Mouse (Mus musculus) heart, embryonic 12.5 days (tissue): ENCODE data around the gene Got1. TPM values are rescaled to one million over a fixed set of nuclear protein-coding genes. Genes with fewer than 3 reads are reported as not detected.

Source experiments
- ATAC-seq: fragments of 200-750 bp; cut with Nextera tagmentation; 2 replicates; pipeline ENCODE4 v1.8.0; 2017; ENCODE audit warnings: moderate TSS enrichment, moderate library complexity; ENCODE audit not compliant: insufficient number of reproducible peaks, low FRiP score
- H3K27ac ChIP-seq: fragments of 300-500 bp; sonication (generic); 2 replicates; pipeline ENCODE4 v1.5.1; 2016; ENCODE audit warnings: mild to moderate bottlenecking, moderate library complexity; ENCODE audit not compliant: poor library complexity, severe bottlenecking
- H3K27me3 ChIP-seq: fragments of 300-500 bp; sonication (generic); replicated peaks from 2 replicates; pipeline ENCODE4 v1.6.1; 2016; ENCODE audit warnings: mild to moderate bottlenecking, moderate library complexity
- H3K36me3 ChIP-seq: fragments of 300-500 bp; sonication (generic); 2 replicates; pipeline ENCODE4 v1.6.1; 2016; ENCODE audit warnings: mild to moderate bottlenecking, moderate library complexity
- H3K4me1 ChIP-seq: fragments of 300-500 bp; sonication (generic); replicated peaks from 2 replicates; pipeline ENCODE4 v1.6.1; 2016; ENCODE audit warnings: mild to moderate bottlenecking
- H3K4me2 ChIP-seq: fragments of 300-500 bp; sonication (generic); 2 replicates; pipeline ENCODE4 v1.6.1; 2016; ENCODE audit warnings: mild to moderate bottlenecking, moderate library complexity
- H3K4me3 ChIP-seq: fragments of 300-500 bp; sonication (generic); 2 replicates; pipeline ENCODE4 v1.5.1; 2016; ENCODE audit warnings: mild to moderate bottlenecking
- H3K9ac ChIP-seq: fragments of 300-500 bp; sonication (generic); 2 replicates; pipeline ENCODE4 v1.6.1; 2016; ENCODE audit warnings: mild to moderate bottlenecking, moderate library complexity
- H3K9me3 ChIP-seq: fragments of 300-500 bp; sonication (generic); replicated peaks from 2 replicates; pipeline ENCODE4 v1.6.1; 2016; ENCODE audit warnings: mild to moderate bottlenecking, moderate library complexity
- WGBS: fragments of 180-500 bp; shearing (Covaris S2); methylation state at CpG from one replicate; pipeline ENCODE4 v1.1.7; 2016; 5-methylcytosine and 5-hydroxymethylcytosine counted together
- polyA plus RNA-seq: library from polyadenylated mRNA; unstranded; fragments of >200 nt; fragmentation: Nextera tagmentation; extraction: Ambion mirVana; gene quantifications from 2 replicates; pipeline ENCODE4 v1.2.1, GENCODE M21; 2016

Gene Got1
- polyA plus RNA-seq, 1 experiment from 2014 or later, result 181 TPM

- Histone ChIP-seq H3K4me3 (no peak overlapping the region), H3K4me2 (peak overlapping the region; percentile 29), H3K27me3 (no peaks in the 10 kb centered on the region), H3K9ac (no peak overlapping the region), H3K9me3 (no peaks in the 10 kb centered on the region), H3K4me1 (peaks cover 54% of the 10 kb centered on the region), H3K27ac (no peak overlapping the region), H3K36me3 (no peaks in the 10 kb centered on the region)
- 67% methylated on average over 8 of the region's 8 CpGs for WGBS
- ATAC-seq, result no peak
Measured at GRCm38 (mm10) chr19:43521362-43521761, 3.0 kb downstream of the Got1 start.

DNA sequence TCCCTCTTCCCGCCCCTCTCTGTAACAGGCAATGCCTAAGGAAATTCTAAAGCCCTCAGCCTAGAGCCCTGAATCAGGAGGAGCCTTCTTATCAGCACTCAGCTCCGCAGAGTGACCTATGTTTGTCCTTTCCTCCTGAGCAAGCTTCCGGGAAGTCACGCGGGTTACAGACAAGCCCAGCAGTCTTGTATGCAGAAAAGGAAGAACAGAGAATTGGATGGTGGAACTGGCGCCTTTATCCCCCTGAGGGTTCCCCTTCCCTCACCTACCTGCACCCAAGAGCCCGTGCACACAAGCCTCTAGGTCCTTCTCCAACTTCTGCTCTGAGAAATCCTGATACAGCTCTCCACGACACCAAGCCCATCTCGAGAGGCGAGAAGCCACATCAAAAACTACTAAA lies 4.0 kb downstream of the Got1 start:
- peaks cover 60% of the 10 kb centered on the region for H3K4me1 ChIP-seq
- peak overlapping the region; percentile 59 for H3K27ac ChIP-seq
- no peaks in the 10 kb centered on the region for H3K27me3 ChIP-seq
- H3K4me3 ChIP-seq, result peak overlapping the region; percentile 21
- 0 out of 2 replicates have a peak overlapping the region, but pooled peaks have one; percentile 40 for H3K9ac ChIP-seq
- H3K4me2 ChIP-seq, result peak overlapping the region; percentile 55
- H3K9me3 ChIP-seq, result no peaks in the 10 kb centered on the region
- no peak for ATAC-seq
- 26% methylated on average over 9 of the region's 10 CpGs for WGBS
- H3K36me3 ChIP-seq, result peaks cover 5% of the 10 kb centered on the region

GRCm38 (mm10) chr19:43519226-43519625 lies 5.2 kb downstream of the Got1 start:
- H3K9ac ChIP-seq, result no peak overlapping the region

DNA sequence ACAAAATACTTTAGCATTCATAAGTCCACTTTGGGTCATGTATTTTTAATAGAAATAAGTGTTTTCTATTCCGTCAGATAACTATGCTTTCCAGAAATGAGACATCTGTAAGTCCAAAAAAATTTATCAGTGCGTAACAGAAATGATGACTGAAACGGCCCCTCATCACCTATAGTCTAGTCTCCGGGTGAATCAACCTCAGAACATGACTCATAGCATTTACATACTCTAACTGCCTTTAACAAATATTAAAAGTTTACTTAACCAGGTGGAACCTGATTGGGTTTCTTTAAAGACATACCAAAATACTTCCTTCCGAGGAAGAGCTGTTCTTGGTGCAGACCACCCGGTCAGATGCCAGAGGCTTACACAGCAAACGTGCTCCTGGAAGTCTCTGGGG lies 6.1 kb downstream of the Got1 start:
- 75% methylated on average over 7 of the region's 7 CpGs for WGBS
- H3K27me3 ChIP-seq, result no peaks in the 10 kb centered on the region
- H3K27ac ChIP-seq, result no peak overlapping the region
- H3K4me3 ChIP-seq, result no peak overlapping the region
- H3K36me3 ChIP-seq, result peaks cover 23% of the 10 kb centered on the region
- H3K4me1 ChIP-seq, result peaks cover 52% of the 10 kb centered on the region
- no peak overlapping the region for H3K4me2 ChIP-seq
- no peak overlapping the region for H3K9ac ChIP-seq
- ATAC-seq, result no peak
- H3K9me3 ChIP-seq, result no peaks in the 10 kb centered on the region

More at GRCm38 (mm10) chr19:43519226-43519625, 5.2 kb downstream of the Got1 start:
- H3K36me3 ChIP-seq, result peaks cover 16% of the 10 kb centered on the region
- H3K9me3 ChIP-seq, result no peaks in the 10 kb centered on the region
- 82% methylated on average over 10 of the region's 10 CpGs for WGBS
- no peaks in the 10 kb centered on the region for H3K27me3 ChIP-seq
- no peak for ATAC-seq
- H3K27ac ChIP-seq, result no peak overlapping the region
- no peak overlapping the region for H3K4me3 ChIP-seq
- peaks cover 56% of the 10 kb centered on the region for H3K4me1 ChIP-seq
- no peak overlapping the region for H3K4me2 ChIP-seq

GRCm38 (mm10) chr19:43517808-43518207 lies 6.6 kb downstream of the Got1 start:
- no peak overlapping the region for H3K27ac ChIP-seq
- no peaks in the 10 kb centered on the region for H3K27me3 ChIP-seq
- no peak overlapping the region for H3K9ac ChIP-seq
- H3K4me2 ChIP-seq, result no peak overlapping the region
- H3K4me3 ChIP-seq, result no peak overlapping the region
- 75% methylated on average over 7 of the region's 7 CpGs for WGBS
- no peak for ATAC-seq
- H3K4me1 ChIP-seq, result peaks cover 50% of the 10 kb centered on the region
- peaks cover 25% of the 10 kb centered on the region for H3K36me3 ChIP-seq
- no peaks in the 10 kb centered on the region for H3K9me3 ChIP-seq

DNA sequence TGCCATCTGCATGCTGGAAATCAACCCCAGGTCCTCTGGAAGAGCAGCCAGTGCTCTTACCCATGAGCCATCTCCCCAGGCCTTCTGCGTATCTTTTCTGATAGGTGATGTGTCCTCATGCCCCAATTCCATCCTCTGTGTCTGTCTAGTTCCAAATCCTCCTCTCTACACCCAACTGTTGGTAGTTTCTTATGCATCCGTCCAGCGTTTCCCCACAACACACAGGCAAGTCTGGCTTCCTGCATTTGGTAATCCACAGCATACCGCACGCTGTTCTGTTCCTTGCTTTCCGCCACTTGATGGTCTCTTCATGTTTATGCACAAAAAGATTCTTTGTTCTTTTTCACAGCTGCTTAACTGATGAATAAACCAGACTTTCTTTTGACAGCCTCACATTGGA lies 7.1 kb downstream of the Got1 start:
- H3K4me1 ChIP-seq, result peaks cover 45% of the 10 kb centered on the region
- H3K9ac ChIP-seq, result no peak overlapping the region
- H3K36me3 ChIP-seq, result peaks cover 30% of the 10 kb centered on the region
- 87% methylated on average over 6 of the region's 6 CpGs for WGBS
- ATAC-seq, result no peak
- H3K4me2 ChIP-seq, result no peak overlapping the region
- no peaks in the 10 kb centered on the region for H3K27me3 ChIP-seq
- no peaks in the 10 kb centered on the region for H3K9me3 ChIP-seq
- H3K27ac ChIP-seq, result no peak overlapping the region
- H3K4me3 ChIP-seq, result no peak overlapping the region

- Histone ChIP-seq H3K4me3 (no peak overlapping the region), H3K4me1 (peaks cover 37% of the 10 kb centered on the region), H3K27ac (no peak overlapping the region), H3K9me3 (no peaks in the 10 kb centered on the region), H3K27me3 (no peaks in the 10 kb centered on the region), H3K4me2 (no peak overlapping the region), H3K9ac (no peak overlapping the region), H3K36me3 (peaks cover 38% of the 10 kb centered on the region)
- WGBS, result 70% methylated on average over 14 of the region's 14 CpGs
- no peak for ATAC-seq
Measured at GRCm38 (mm10) chr19:43516397-43517035, 7.9 kb downstream of the Got1 start.

DNA sequence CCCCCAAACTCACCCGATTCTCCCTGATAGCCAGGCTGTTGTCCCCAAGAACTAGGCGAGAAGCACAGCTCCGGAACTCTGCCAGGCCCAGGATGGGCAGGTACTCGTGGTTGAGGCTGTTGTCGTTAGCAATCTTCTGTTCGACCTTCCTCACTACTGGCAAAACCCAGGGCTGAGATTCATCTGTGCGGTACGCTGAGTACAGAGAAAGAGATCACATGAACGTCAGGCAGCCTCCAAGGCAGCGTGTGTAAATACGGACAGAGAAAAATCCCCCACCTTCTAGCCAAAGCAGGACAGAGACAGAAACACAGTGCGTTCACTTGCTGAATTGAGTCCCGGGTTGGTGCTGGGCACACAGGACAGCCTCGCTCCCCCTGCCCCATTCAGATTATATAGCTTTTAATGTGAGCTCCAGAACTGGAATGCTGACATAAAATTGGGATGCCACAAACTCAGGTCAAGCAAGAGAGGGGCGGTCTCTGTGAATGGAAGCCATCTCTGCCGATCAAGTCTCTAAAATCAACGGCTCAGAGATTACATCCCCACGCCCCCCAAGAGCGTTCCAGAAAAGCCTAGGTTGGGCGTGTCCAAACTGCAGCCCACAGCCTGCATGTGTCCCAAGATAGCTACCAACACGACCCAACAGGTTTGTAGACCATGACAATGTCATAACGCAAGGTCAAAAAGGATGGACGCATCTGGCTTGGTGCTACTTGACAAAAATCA lies 8.6 kb downstream of the Got1 start:
- H3K36me3 ChIP-seq, result peaks cover 44% of the 10 kb centered on the region
- no peak for ATAC-seq
- no peaks in the 10 kb centered on the region for H3K27me3 ChIP-seq
- no peak overlapping the region for H3K4me2 ChIP-seq
- H3K4me1 ChIP-seq, result peaks cover 30% of the 10 kb centered on the region
- H3K4me3 ChIP-seq, result no peak overlapping the region
- H3K9ac ChIP-seq, result no peak overlapping the region
- H3K27ac ChIP-seq, result no peak overlapping the region
- no peaks in the 10 kb centered on the region for H3K9me3 ChIP-seq
- 88% methylated on average over 23 of the region's 23 CpGs for WGBS

GRCm38 (mm10) chr19:43513874-43514273 lies 10.5 kb downstream of the Got1 start:
- no peak for ATAC-seq
- peaks cover 60% of the 10 kb centered on the region for H3K36me3 ChIP-seq
- no peak overlapping the region for H3K27ac ChIP-seq
- no peaks in the 10 kb centered on the region for H3K9me3 ChIP-seq
- H3K4me1 ChIP-seq, result peaks cover 12% of the 10 kb centered on the region
- H3K4me3 ChIP-seq, result no peak overlapping the region
- no peak overlapping the region for H3K4me2 ChIP-seq
- no peaks in the 10 kb centered on the region for H3K27me3 ChIP-seq
- WGBS, result 90% methylated on average over 8 of the region's 8 CpGs
- H3K9ac ChIP-seq, result no peak overlapping the region

DNA sequence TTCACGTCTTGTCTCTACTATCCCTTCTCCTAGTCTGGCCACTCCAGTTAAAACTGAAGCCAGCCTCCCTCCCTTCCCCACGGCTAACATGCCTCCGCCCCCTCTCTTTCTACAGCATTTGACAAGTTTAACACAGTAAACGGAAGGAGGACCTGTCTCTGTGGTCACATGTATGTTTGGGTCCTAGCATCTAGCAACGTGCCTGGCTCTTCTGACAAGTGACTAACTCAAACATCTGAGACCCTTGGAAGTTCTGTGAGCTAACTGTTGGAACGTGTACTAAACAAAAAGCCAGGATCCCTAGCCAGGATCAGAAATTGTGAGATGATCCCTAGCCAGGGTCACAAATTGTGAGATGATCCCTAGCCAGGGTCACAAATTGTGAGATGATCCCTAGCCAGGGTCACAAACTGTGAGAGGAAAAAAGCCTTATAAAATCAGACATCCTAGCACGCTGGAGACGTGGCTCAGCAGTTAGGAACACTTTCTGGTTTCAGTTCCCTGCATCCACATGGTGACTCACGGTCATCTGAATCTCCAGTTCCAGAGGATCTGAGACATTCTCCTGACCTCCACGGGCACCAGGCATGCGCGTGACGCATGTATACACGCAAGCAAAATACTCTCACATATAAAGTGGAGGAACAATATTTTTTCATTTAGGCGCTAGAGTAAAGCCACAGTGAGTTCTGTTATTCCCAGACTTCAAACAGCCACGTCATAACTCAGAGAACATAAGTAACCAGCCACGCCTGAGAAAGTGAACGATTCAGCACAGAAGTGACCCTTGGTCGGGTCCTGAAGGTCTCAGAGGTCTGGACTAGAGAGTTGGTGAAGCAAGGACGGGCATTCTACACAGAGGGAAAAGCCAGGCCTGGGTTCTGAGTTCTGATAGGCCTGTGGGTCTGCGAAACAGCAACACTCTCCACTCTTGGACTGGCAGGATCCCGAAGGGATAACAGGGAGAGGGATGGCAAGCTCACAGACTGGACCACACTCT lies 12.5 kb downstream of the Got1 start:
- H3K4me1 ChIP-seq, result peaks cover 12% of the 10 kb centered on the region
- no peaks in the 10 kb centered on the region for H3K27me3 ChIP-seq
- WGBS, result 79% methylated on average over 22 of the region's 22 CpGs
- no peak overlapping the region for H3K9ac ChIP-seq
- H3K4me3 ChIP-seq, result no peak overlapping the region
- H3K9me3 ChIP-seq, result no peaks in the 10 kb centered on the region
- H3K36me3 ChIP-seq, result peaks cover 73% of the 10 kb centered on the region
- H3K4me2 ChIP-seq, result no peak overlapping the region
- no peak overlapping the region for H3K27ac ChIP-seq
- ATAC-seq, result no peak
